18 mouse cellular contexts compared by ENCODE assay signal in the genomic region with DNA sequence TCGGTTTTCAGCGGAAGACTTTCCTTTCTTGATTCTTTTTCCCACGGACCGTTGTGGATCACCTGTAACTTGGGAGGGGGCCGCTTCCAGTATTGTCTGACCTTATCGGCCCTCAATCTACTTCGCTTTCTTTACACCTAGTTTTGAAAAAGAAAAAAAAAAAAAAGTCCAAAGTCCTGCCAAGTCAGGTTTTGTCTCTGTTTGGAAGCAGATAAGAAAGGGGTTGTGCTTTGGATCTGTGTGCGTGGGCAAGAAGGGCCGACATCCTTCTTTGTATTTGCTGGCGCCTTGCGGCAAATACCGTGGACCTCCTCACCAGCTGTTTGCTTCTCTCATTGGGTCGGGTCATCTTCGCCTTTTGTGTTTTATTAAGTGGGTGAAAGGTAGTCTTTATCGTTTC. TPM values are rescaled to one million over a fixed set of nuclear protein-coding genes. Genes with fewer than 3 reads are reported as not detected.
DNase-seq lines count a peak whose midpoint lies in the region; ATAC-seq and TF ChIP-seq lines count a peak whose summit lies in the region.
"Had no signal": no experiment of that assay in that cellular context is flagged by ENCODE, and none has a peak within 500 bp of the region (broad histone marks: within the 10 kb centered on the region; RNA-seq: fewer than 3 reads in every experiment).

No protein-coding gene starts in this region.

- no peak for DNase-seq in heart, adult 11 months
- no peak for DNase-seq in stomach, postnatal 0 days (ENCODE audit: low spot score)
- no peak for DNase-seq in thymus, postnatal 4 days
- DNase-seq: cerebellum, adult 2 months; forebrain, postnatal 0 days; gastrocnemius, postnatal 36 days; right cerebral cortex, postnatal 4 days; thymus, adult 18-20 months had no signal

- peak overlapping the region in 1 of 2 experiments; percentile 39; a peak in 1 of 4 replicates for H3K27ac ChIP-seq in heart, embryonic 14.5 days (replicated peaks in 1 of 2; ENCODE audit: control insufficient read depth in 1 of 2, insufficient read depth in 1 of 2, low read depth in 2 of 2, low read length in 2 of 2)
- no peak overlapping the region for H3K27ac ChIP-seq in liver, embryonic 16.5 days (ENCODE audit: low read length)
- no peak overlapping the region for H3K27ac ChIP-seq in liver, embryonic 12.5 days
- no peak overlapping the region for H3K27ac ChIP-seq in intestine, postnatal 0 days (ENCODE audit: low read depth, low read length)
- no peak overlapping the region for H3K27ac ChIP-seq in stomach, postnatal 0 days (replicated peaks)
- H3K27ac ChIP-seq: forebrain, embryonic 10.5 days; hindbrain, embryonic 12.5 days; kidney, postnatal 0 days; limb, embryonic 12.5 days; lung, embryonic 15.5 days; midbrain, embryonic 12.5 days had no signal

- ATAC-seq in heart, embryonic 14.5 days (ENCODE audit: insufficient number of reproducible peaks, insufficient read depth, low FRiP score, low read depth): no peak
- ATAC-seq in liver, embryonic 16.5 days (ENCODE audit: low read depth): no peak
- ATAC-seq in liver, embryonic 12.5 days: no peak
- ATAC-seq in intestine, postnatal 0 days: no peak
- ATAC-seq in stomach, postnatal 0 days (ENCODE audit: low FRiP score, low TSS enrichment): 0 out of 2 replicates have a peak, but pooled peaks have one; percentile 28
- ATAC-seq: forebrain, postnatal 0 days had no signal

- H3K36me3 ChIP-seq in heart, embryonic 14.5 days (ENCODE audit: control insufficient read depth, insufficient read depth, low read length): peaks cover 32% of the 10 kb centered on the region
- H3K36me3 ChIP-seq in liver, embryonic 16.5 days (ENCODE audit: control insufficient read depth, insufficient read depth): peaks cover 4% of the 10 kb centered on the region; the same call in 1 of the 2 replicates
- peaks cover 21% of the 10 kb centered on the region for H3K36me3 ChIP-seq in liver, embryonic 12.5 days
- peaks cover 7% of the 10 kb centered on the region for H3K36me3 ChIP-seq in intestine, postnatal 0 days (ENCODE audit: control insufficient read depth, insufficient read depth)
- H3K36me3 ChIP-seq in stomach, postnatal 0 days (ENCODE audit: control insufficient read depth, insufficient read depth, low read length): peaks cover 7% of the 10 kb centered on the region

- peak overlapping the region; percentile 24 for H3K4me2 ChIP-seq in heart, embryonic 14.5 days (ENCODE audit: low read length)
- H3K4me2 ChIP-seq in liver, embryonic 16.5 days (ENCODE audit: low read depth, low read length): 0 out of 2 replicates have a peak overlapping the region, but pooled peaks have one; percentile 15
- no peak overlapping the region for H3K4me2 ChIP-seq in liver, embryonic 12.5 days
- peak overlapping the region; percentile 37; the same call in 1 of the 2 replicates for H3K4me2 ChIP-seq in intestine, postnatal 0 days (replicated peaks; ENCODE audit: low read depth)
- H3K4me2 ChIP-seq in stomach, postnatal 0 days (replicated peaks; ENCODE audit: low read depth): peak overlapping the region; percentile 31
- H3K4me2 ChIP-seq: hindbrain, embryonic 12.5 days; limb, embryonic 12.5 days; lung, embryonic 15.5 days; midbrain, embryonic 12.5 days had no signal

- no peak for TF ChIP-seq EP300 in stomach, postnatal 0 days (optimal IDR thresholded peaks at IDR 0.05)

- no peaks in the 10 kb centered on the region for H3K27me3 ChIP-seq in heart, embryonic 14.5 days (ENCODE audit: control insufficient read depth, insufficient read depth, low read length)
- no peaks in the 10 kb centered on the region for H3K27me3 ChIP-seq in liver, embryonic 16.5 days (ENCODE audit: control insufficient read depth, insufficient read depth, low read depth, low read length)
- no peaks in the 10 kb centered on the region for H3K27me3 ChIP-seq in liver, embryonic 12.5 days (replicated peaks)
- no peaks in the 10 kb centered on the region for H3K27me3 ChIP-seq in intestine, postnatal 0 days (replicated peaks; ENCODE audit: control insufficient read depth, insufficient read depth, low read length)
- no peaks in the 10 kb centered on the region for H3K27me3 ChIP-seq in stomach, postnatal 0 days (ENCODE audit: control insufficient read depth, insufficient read depth, low read length)
- H3K27me3 ChIP-seq: hindbrain, embryonic 12.5 days; limb, embryonic 12.5 days; lung, embryonic 15.5 days; midbrain, embryonic 12.5 days had no signal

- 61% methylated on average over 15 of the region's 15 CpGs for WGBS in heart, embryonic 14.5 days
- WGBS in liver, embryonic 16.5 days (ENCODE audit: insufficient replicate concordance): 77% methylated on average over 15 of the region's 15 CpGs
- 83% methylated on average over 15 of the region's 15 CpGs for WGBS in liver, embryonic 12.5 days (ENCODE audit: insufficient replicate concordance)
- 56% methylated on average over 15 of the region's 15 CpGs for WGBS in intestine, postnatal 0 days
- WGBS in stomach, postnatal 0 days: 63% methylated on average over 15 of the region's 15 CpGs

- H3K9me3 ChIP-seq in heart, embryonic 14.5 days (ENCODE audit: control insufficient read depth, low read length): no peaks in the 10 kb centered on the region
- H3K9me3 ChIP-seq in liver, embryonic 16.5 days (replicated peaks; ENCODE audit: control insufficient read depth, low read length): no peaks in the 10 kb centered on the region
- H3K9me3 ChIP-seq in liver, embryonic 12.5 days (replicated peaks): no peaks in the 10 kb centered on the region
- H3K9me3 ChIP-seq in intestine, postnatal 0 days (ENCODE audit: control insufficient read depth): no peaks in the 10 kb centered on the region
- H3K9me3 ChIP-seq in stomach, postnatal 0 days (ENCODE audit: control insufficient read depth, low read length): no peaks in the 10 kb centered on the region
- H3K9me3 ChIP-seq: hindbrain, embryonic 12.5 days; limb, embryonic 12.5 days; lung, embryonic 15.5 days had no signal

- H3K9ac ChIP-seq in heart, embryonic 14.5 days (ENCODE audit: low read length): no peak overlapping the region; the same call in 1 of the 2 replicates
- H3K9ac ChIP-seq in liver, embryonic 16.5 days (ENCODE audit: low read depth, low read length): no peak overlapping the region
- H3K9ac ChIP-seq in liver, embryonic 12.5 days: no peak overlapping the region
- no peak overlapping the region for H3K9ac ChIP-seq in intestine, postnatal 0 days (ENCODE audit: low read depth, low read length)
- no peak overlapping the region for H3K9ac ChIP-seq in stomach, postnatal 0 days (ENCODE audit: low read length)
- H3K9ac ChIP-seq: forebrain, postnatal 0 days; hindbrain, embryonic 12.5 days; limb, embryonic 12.5 days; lung, embryonic 15.5 days; midbrain, embryonic 12.5 days had no signal

- no peak overlapping the region for H3K4me3 ChIP-seq in heart, embryonic 14.5 days (ENCODE audit: control insufficient read depth in 1 of 2, insufficient read depth in 1 of 2, low read depth in 1 of 2, low read length in 2 of 2)
- no peak overlapping the region for H3K4me3 ChIP-seq in liver, embryonic 16.5 days (ENCODE audit: low read depth, low read length)
- H3K4me3 ChIP-seq in liver, embryonic 12.5 days: no peak overlapping the region
- H3K4me3 ChIP-seq in intestine, postnatal 0 days (ENCODE audit: low read depth, low read length): 0 out of 2 replicates have a peak overlapping the region, but pooled peaks have one; percentile 9
- 0 out of 2 replicates have a peak overlapping the region, but pooled peaks have one; percentile 6 for H3K4me3 ChIP-seq in stomach, postnatal 0 days (ENCODE audit: low read depth, low read length)
- H3K4me3 ChIP-seq: forebrain, embryonic 10.5 days; hindbrain, embryonic 12.5 days; limb, embryonic 12.5 days; lung, embryonic 15.5 days; midbrain, embryonic 12.5 days had no signal

- no peak for TF ChIP-seq CTCF in intestine, postnatal 0 days (IDR thresholded peaks at IDR 0.05; ENCODE audit: low read depth)
- no peak for TF ChIP-seq CTCF in stomach, postnatal 0 days (IDR thresholded peaks at IDR 0.05; ENCODE audit: low read depth)

- peaks cover 28 to 66% of the 10 kb centered on the region in 2 experiments for H3K4me1 ChIP-seq in heart, embryonic 14.5 days (ENCODE audit: control insufficient read depth in 2 of 2, insufficient read depth in 2 of 2, low read length in 2 of 2)
- peaks cover 4% of the 10 kb centered on the region for H3K4me1 ChIP-seq in liver, embryonic 16.5 days (ENCODE audit: control insufficient read depth, low read depth, low read length)
- H3K4me1 ChIP-seq in liver, embryonic 12.5 days: peaks cover 13% of the 10 kb centered on the region; the same call in 1 of the 2 replicates
- 0 out of 2 replicates have a peak, but pooled peaks cover 2% of the 10 kb centered on the region for H3K4me1 ChIP-seq in intestine, postnatal 0 days (replicated peaks; ENCODE audit: control insufficient read depth, insufficient read depth, low read length)
- H3K4me1 ChIP-seq in stomach, postnatal 0 days (replicated peaks; ENCODE audit: control insufficient read depth, insufficient read depth): peaks cover 3% of the 10 kb centered on the region; the same call in 1 of the 2 replicates

RNA-seq across cellular contexts. Expression of gene A930033H14Rik, which starts 52.5 kb away (rescaled TPM):
- polyA plus RNA-seq in heart, embryonic 14.5 days (2014; fragmentation: Nextera tagmentation; extraction: Ambion mirVana): 2.4 and 2.6 TPM in 2 replicates
- polyA plus RNA-seq in liver, embryonic 16.5 days (2015; fragmentation: Nextera tagmentation; extraction: Ambion mirVana): 0.44 and 0.47 TPM in 2 replicates
- 0.81 TPM in 2 replicates for polyA plus RNA-seq in liver, embryonic 12.5 days (2016; fragmentation: Nextera tagmentation; extraction: Ambion mirVana)
- polyA plus RNA-seq in intestine, postnatal 0 days (2015; fragmentation: Nextera tagmentation; extraction: Ambion mirVana): 1.0 and 1.4 TPM in 2 replicates
- polyA plus RNA-seq in stomach, postnatal 0 days (2015; fragmentation: Nextera tagmentation; extraction: Ambion mirVana): 1.2 and 1.5 TPM in 2 replicates

Comparison
In these comparisons a context has a peak if more than half of its experiments do, and no peak if none do; other contexts are left out.
1. H3K4me3 ChIP-seq: peak in intestine, postnatal 0 days (single experiment) and stomach, postnatal 0 days (single experiment); none in heart, embryonic 14.5 days (0 of 2), liver, embryonic 16.5 days (single experiment) and liver, embryonic 12.5 days (single experiment).